Mouse (Mus musculus): ENCODE measurements at regions not wholly inside any gene's neighbourhood (a gene's known extent, or its start where the extent isn't known, plus 50 kb on each side); places are given as distances from the start of the nearest gene placed in this dataset.

DNA sequence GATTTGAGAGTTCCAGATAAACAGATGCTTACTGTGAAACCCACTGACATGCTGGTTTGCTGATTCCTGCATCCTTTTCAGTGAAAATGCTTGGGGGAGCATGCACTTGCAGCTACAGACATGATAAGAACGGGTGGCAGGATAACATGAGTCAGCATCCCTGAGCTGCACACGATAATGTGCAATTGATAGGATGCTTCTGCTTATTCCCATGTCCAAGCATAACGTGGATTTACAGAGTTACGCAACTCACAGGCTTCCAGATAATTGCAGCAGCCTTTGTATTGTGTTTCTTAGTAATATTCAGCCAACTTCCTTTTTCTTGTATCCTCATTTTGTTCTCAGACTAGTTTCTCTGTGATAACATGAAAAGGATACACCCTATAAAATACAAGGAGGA is 245.7 kb downstream of the Flrt2 start:
- no peak for DNase-seq (ENCODE audit: low spot score)

DNA sequence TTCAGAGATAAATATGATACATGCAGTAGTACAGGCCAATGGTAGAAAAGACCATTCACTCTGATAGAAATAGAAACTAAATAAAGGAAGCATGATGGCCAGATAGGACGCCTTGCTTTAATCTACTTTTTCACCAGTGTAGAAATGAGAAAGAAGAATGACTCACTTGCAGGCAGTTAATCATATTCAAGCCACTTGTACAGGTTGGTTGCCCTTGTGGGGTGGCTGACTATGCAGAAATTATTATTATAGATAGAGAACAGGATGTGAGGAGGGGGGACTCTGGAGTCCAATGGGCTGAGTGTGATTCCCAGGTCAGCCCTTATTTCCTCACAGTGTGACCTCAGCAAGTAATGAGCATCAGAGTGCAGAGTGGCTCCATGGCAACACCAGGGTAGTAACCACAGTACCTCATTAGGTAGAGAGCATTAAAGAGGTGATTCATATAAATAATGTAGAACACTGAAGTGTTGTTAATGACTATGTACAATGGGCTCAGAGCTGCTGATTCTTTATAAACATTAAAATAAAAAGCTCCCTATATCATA is 248.5 kb downstream of the Flrt2 start:
- no peak for DNase-seq (ENCODE audit: low spot score)

DNA sequence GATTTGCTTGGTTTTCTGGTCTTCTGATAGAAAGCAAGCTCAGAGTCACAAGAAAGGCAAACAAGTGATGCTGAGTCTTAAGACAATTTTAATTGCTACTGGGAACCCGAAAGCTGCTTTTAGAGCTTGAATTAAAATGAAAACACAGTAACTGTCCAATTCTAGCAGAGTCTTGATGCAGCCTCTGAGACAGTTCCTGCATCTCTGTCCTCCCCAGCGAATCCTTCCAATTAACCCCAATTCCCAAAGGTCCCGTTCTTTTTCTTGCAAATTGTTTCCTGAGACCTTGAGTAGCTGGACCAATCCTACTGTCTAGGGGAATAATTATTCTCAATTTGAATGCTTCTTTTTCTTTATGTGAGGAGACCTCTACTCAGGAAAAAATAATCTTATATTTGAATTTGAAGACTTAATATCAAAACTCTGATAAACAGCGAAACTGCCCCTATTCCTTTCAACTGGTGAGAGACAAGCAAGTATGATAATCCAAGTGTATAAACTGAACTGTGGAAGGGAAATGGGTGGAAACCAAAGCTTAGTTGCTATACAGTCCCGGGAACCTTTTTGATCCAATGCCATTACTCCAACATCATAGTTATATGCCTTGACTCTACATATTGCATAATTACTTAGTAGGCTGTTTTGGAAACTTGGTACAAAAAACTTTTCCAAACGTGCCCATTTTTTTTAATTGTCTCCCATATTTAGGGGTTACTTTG is 267.9 kb downstream of the Flrt2 start:
- DNase-seq (ENCODE audit: low spot score), result no peak

DNA sequence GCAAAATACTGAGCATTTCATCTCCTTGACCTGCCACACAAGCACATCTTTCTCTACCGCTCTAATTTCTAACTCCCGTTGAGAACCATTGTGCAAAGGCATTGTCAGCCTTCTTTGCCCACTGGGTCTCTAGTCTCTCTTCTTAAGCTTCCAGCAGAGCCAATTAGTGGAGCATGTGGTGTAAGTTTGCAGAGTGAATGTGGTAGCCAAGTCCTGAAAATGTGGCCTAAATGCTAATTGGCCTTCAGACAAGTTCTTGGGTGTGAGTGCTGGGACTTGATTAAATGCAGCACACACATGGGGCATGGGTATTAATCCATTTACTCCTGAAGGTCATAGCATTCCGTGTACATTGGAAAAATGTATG is 268.5 kb downstream of the Flrt2 start:
- DNase-seq (ENCODE audit: low spot score), result no peak

DNA sequence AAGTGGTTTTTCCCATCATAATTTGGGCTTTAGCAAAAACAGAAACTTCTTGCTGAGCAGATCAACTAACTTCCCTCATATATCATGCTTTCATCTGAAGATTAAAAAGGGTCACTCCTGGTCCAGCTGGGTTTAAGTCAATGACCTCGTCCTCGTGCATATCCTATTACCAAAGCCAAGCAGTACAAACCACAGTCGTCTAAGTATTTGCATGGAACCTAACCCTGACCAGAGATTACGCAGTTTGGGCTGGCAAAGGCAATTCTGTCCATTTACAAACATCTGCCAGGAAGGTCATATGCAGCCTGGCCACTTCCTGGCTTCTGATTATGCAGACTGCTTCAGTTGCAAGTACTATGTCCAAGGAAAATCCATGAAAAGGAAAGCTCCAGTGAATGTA is 270.8 kb downstream of the Flrt2 start:
- DNase-seq (ENCODE audit: low spot score), result no peak

DNA sequence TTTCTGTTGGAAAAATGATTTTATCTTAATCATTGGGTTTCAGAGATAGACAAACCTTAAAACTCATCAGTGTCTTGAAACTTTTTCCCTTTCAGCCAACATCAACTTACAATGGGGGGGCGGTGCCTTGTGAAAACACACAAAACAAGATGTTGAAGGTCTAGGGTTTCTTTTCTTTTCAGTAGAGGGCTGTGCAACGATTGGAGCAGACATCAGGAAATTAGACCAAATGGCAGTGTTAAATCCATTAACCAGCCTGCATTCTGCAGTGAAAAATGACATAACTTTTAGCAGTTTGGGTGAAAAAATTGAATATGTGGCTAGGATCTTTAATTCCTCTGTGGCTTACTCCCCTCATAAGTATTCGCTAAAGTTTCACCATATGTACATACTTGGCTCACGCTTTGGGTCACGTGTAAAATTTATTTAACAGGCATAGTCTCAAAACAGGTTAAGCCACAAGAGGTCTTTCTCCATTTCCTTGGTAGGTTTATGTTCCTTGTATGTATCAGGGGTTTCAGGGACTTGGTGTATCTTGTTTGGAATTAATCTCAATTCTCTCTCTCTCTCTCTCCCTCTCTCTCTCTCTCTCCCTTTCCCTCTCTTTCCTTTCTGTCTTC is 296.8 kb downstream of the Flrt2 start:
- DNase-seq (ENCODE audit: low spot score), result no peak

DNA sequence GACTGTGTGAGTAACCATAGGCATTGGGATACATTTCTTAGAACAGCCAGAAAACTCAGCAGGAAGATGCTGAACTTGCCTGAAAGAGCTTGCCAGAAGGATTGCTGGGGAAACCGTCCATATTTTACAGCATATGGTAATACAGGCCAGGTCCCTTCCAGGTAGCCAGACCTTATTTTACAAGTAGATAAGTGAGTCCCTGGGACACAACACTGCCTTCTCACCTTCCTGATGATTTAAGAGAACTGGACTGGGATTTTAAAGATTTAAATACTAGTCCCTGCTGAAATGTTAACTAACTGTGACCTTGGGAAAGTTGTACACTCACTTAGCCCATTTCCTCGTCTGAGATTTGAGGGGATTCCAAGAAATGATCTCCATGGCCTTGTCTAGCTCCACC is 302.9 kb downstream of the Flrt2 start:
- DNase-seq (ENCODE audit: low spot score), result no peak

DNA sequence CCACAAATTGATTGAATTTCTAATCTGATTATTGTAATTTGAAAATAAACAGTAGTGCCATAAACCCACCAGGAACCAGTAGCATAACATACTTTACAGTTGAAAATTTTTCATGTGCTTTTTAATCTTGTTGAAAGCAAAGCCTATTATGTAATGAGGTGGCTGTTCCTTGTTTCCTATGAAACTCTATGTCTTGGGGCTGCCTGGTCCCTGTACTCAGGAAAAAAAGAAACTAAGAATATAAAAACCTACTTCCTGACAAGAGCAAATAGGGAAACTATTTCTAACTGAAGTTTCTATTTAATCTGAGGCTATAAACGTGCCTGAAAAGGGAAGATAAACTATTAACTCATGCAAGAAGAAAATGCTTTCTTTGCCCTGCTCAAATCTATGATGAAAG is 338.2 kb downstream of the Flrt2 start:
- no peak for DNase-seq (ENCODE audit: low spot score)

DNA sequence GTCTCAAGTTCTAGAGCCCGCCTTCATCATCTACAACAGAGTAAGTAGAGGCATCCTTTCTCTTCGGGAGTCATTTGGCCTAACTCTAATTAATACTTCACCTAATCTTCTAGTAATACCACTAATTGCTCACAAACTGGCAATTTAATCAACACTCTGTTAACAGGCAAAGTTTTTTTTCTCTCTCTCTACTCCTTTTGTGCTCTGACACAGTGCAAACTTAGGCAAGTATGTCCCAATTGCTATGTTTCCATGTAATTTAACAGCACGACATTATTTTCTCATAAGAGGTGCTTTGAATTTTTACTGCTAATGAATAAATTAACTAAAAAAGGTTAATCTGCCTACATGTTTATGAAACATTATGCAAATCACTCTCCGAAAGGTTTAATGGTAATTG is 383.3 kb downstream of the Flrt2 start:
- DNase-seq (ENCODE audit: low spot score), result no peak

DNA sequence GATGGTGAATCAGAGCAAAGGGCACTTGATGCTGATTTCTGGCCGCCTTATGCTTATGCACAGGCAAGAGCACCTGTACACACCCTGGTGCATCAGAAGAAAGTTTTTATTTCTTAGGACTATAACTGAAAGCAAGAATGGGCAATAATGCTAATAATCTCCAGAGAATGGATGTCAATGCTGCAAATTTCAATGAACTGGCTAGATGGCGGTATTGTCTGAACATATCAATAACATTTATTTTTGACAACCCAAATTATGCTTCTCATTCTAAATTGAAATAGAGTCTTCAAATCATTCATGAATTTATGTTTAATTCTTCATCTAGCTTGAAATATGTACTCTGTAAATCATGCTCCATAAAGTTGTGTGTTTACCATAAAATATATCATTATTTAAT is 399.0 kb downstream of the Flrt2 start:
- DNase-seq (ENCODE audit: low spot score), result no peak

DNA sequence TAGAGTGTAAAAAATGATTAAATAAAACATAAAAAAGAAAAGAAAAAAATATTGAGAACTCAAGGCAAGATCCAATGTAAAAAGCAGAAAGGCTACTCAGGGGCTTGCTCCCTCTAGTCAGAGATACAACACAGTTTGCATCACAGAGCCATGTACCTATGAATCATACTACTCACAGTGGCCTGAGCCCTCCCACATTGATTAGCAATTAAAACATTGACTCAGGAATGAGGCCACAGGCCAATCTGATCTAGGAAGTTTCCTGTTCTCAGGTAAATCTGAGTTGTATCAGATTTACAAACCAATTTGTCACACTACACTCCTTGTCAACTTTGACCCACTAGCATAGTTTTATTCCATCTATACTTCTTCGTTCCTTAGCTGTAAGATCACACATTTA is 414.2 kb downstream of the Flrt2 start:
- DNase-seq (ENCODE audit: low spot score), result no peak

DNA sequence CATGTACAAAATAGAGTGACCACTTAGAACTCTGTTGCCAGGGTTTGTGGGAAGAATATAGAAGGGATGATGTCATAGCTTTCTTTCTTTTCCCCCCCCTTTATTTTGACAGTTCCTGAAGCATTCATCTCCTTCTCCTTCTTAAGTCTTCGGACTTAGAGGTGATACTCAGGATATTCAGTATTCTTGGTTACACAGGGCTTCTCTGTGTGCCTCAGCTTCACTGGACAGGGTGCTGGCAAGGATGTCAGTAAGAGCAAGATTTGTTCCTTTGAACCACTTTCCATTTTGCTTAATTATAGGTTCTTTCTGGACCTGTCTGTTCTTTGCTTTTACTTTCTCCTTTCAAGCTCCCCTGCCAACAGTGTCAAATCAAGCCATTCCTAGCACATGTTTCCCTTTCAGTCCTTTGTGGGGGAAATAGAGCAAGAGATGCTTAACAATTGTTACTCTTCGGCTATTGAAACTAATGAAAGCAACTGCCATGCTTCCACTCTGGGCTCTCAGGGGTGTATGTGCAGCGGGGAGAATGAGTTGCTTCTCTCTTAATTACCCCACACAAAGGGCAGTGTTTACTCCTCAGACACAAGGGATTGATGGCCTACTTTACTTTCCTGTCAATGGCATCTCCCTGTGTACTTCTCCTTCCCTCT is 422.8 kb downstream of the Flrt2 start:
- no peak for DNase-seq (ENCODE audit: low spot score)

DNA sequence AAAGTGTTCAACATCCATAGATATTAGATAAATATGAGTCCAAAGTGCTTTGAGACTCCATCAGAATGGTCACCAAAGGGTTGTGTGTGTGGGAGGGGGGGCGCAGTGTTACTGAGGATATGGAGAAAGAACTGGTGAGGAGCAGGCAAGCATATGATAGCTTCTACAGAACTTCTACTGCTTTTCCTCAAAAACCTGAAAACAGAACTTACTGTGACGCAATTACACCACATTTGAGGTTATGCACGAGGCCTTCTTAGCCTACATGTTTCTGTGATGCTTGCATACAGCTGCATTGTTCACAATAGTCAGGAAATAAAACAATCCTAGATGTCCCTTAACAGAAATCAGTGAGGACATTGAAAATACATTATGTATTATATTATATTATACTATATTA is 425.5 kb downstream of the Flrt2 start:
- no peak for DNase-seq (ENCODE audit: low spot score)

DNA sequence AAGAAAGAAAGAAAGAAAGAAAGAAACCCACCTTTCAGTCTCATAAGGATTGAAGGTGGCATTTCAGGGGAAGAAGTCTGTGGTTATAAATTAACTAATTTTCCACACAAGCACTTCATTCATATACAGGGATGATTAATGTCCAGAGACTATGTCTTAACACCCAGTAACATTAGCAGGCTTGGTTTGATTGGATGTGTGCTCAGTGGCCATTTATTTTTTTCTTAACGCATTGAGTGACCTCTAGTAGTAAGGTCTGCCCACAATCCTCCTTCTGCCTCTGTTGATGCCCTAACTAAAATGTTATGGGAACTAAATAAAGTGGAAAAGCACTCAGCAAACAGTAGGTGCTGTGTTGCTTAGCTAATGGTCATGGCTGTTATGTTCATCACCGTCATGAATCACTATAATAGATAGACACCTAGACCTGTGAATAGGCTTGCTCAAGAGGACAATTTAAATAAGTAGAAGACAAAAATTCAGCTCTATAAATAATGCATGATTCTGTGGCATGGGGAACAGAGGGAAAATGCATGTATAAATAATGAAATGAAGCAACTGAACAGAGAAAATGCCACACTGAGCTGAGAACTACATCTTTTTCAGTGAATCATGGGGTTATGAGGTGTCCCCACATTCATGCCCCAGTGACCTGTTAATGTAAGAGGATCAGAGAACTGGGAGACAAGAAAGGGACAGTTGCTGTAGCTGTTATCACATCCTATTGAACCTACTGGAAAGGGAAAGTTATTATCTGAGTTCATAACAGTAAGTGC is 432.3 kb downstream of the Flrt2 start:
- DNase-seq (ENCODE audit: low spot score), result no peak

DNA sequence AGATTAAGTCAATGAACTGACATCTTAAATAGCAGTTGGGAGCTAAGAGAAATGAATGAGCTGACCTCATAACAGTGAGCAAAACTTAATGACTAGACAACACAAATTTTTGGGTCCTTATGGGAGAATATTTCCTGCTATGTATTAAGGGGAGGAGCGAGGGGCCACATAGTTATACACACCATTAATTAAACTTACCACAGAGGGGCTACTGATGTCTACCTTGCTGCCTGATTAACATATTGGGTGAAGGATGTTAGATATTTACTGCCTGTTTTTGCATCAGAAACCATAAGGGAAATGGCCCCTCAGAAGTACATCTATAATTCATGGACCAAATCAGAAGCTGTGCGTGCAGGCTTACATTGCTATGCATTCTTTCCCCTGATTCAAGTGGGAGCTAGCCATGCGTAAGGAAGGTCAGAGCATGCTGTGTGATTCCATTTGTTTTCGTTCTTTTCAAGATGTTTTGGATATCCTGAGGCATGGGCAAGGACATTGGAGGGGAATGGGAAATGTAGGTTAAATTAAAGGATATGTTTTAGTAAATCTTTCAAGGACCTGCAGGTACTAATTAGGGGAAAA is 437.9 kb downstream of the Flrt2 start:
- DNase-seq (ENCODE audit: low spot score), result no peak

DNA sequence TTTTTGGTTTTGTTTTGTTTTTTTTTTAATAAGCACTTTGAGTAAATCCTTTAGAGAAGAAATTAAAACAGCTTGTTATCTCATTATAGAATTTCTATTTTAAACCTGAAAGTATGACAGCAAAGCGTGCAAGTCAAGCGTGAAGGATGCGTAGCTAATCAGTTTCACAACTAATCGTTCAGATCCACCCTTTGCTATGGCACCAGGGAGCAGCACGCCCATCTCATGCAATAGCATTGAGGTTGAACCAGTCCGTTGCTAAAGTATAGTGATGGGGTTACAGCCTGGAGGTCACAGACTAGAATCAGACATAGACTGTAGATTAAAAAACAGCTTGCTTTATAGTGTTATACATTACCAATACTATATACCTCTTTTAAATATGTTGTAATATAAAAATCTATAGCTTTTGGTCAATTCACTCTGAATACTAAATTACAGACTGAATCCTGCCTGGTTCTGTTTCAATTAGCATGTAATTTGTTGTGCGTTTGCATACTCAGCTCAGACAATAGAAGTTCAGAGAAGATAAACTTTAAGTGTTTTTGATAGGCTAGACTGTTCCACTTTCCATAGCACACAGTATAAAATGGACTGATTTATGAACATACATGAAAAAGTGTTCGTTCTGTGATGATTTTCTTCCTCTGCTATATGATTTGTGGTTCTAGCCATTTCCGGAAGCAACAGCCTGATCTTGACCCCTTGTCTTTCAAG is 438.9 kb downstream of the Flrt2 start:
- no peak for DNase-seq (ENCODE audit: low spot score)

DNA sequence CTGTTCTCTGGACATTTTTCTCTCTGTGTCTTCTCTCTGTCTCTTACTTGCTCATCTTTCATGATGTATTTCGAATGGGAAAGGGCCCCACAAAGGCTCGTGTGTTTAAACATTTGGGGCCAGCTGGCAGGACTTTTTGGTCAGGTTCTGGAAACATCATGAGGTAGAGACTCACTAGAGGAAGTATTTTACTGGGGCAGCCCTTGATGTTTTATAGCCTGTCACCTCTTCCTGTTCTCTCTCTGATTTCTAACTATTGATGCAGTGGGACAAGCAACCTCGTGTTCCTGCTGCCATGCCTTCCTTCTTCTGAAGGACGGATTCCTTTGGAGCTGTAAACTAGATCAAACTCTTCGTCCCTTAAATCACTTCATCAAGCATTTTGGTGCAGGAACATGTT is 442.1 kb downstream of the Flrt2 start:
- DNase-seq (ENCODE audit: low spot score), result no peak

DNA sequence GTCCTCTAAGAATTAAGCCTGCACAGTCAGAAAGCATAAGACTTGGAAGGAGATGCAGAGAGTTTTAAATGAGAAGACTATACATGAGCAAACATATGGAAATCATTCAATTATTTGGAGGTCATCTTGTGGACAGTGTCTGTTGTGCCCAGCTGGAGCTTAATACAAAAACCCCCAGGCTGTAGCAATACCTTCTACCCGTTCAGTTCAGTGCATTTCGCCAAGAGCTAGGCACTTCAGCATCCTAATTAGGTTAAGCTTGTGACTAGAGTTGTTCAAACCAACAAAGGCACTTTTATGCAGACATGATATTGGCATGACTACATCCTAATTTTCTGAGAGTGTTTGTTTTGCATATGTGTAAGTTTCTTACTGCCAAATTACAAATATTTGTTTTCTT is 449.7 kb downstream of the Flrt2 start:
- no peak for DNase-seq (ENCODE audit: low spot score)

DNA sequence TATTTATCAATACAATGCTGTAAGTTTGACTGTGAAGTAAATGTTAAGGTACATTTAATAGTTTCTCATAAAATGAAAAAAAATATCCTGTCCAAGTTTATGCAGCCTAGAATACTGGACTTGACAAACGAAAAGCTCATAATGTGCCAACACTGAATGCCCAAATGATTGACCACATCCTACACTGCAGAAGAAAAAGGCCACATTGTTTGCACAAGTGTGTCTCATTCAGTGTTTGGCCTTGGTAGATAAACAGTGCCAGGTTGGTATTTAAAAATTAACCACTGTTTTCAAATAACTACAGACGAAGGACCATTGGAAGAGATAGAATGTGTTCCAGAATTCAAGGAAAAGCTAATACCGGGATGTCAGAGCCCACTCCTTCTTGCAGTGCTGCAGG is 462.1 kb downstream of the Flrt2 start:
- DNase-seq (ENCODE audit: low spot score), result no peak

DNA sequence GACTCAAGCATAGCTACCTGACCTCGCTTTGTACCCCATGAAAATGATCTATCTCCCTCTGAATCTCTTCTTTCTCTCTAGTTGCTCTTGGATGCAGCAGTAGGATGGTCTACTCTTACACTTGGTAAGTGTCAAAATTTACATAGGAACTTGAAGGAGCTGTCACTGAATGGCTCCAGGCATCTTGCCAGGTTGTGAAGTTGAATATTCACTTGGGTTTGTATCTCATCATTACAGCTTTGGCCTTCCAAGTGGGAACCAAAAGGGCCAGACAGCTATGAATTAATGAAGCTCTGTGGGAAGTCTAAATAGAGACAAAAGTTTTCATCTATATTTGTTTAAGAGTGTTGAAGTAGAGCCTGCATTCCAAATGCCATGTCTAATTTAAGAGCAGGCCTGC is 475.5 kb downstream of the Flrt2 start:
- DNase-seq (ENCODE audit: low spot score), result no peak

DNA sequence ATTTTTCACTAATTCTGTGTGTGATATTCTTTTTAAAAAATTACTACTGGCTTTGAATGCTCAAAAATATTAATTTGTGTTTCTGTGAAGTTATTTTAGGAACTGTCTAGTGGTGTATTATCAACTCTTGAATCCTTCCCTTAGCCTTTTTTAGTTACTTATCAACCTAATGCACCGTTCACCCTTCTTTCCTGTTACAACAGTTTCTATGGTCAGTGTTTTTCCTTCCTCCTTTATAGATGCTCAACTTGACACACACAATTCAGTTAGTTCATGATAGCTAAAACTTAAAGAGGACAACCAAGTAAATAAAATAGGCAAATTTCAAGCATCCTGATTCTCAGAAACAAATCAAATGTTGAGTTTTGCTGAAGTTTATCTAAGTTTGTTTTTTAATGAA is 506.9 kb downstream of the Flrt2 start:
- no peak for DNase-seq (ENCODE audit: low spot score)

DNA sequence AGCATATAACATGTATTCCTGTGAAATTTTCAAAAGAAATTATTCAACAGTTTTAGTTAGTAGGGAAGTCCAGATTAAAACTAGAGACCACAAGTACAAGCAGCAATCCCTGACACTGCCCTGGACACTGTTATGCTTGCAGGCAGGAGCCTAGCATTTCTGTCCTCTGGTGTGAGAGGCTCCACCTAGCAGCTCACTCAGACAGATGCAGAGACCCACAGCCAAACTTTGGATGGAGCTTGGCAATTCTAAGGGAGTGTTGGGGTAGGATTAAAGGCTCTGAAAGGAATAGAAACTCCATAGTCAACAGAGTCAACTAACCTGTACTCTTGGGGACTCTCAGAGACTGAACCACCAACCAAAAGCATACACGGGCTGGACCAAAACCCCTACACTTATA is 509.8 kb downstream of the Flrt2 start:
- no peak for DNase-seq (ENCODE audit: low spot score)
